Mouse (Mus musculus) thymus, adult 18-20 months (tissue): ENCODE measurements around the gene Traf3ip2.
A peak's percentile ranks its signal among the peaks of the same experiment; 100 is the strongest.

Experiments
- DNase-seq, 2 experiments: peaks; one replicate each; pipeline ENCODE4 v3.0.0; 2022; ENCODE audit warnings: mixed read lengths in 2 of 2

Traf3ip2 gene

DNA sequence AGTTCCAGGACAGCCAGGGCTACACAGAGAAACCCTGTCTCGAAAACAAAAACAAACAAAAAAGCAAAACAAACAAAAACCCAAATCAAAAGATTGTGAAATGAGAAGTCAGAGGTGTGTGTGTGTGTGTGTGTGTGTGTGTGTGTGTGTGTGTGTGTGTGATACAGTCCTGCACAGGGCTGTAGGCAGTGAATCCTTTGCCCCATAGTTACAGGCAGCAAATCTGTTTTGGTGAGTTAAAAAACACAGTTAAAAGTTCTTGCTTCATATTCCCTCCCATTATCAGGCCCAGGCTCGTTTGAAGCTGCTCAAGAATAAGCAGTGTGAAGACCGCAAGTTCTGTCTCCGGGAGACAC lies at the start of gene Traf3ip2:
Gene Traf3ip2, plus strand, starts transcription at position 302 of the 356 bp plus-strand sequence.
- DNase-seq: no peak

DNA sequence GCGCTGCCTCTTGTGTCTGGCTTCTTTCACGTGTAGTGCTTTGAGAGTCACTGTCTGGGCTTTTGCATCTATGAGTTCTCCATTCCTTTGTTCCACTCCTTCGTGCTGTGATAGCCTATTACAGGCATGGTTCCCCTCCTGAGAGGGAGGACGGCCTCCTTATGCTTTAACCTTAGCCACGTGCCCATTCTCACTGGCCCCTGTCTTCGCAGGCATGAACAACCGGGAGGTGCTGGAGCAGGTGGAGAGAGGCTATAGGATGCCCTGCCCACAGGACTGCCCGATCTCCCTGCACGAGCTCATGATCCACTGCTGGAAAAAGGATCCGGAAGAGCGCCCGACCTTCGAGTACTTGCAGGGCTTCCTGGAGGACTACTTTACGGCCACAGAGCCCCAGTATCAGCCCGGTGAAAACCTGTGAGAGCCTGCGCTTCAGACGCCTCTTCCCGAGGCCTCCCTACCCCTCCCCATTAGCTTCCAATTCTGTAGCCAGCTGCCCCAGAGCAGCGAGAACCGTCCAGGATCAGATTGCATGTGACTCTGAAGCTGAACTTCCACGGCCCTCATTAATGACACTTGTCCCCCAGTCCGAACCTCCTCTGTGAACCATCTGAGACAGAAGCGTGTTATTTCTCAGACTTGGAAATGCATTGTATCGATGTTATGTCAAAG lies 49.0 kb upstream of the Traf3ip2 start:
- no peak for DNase-seq

DNA sequence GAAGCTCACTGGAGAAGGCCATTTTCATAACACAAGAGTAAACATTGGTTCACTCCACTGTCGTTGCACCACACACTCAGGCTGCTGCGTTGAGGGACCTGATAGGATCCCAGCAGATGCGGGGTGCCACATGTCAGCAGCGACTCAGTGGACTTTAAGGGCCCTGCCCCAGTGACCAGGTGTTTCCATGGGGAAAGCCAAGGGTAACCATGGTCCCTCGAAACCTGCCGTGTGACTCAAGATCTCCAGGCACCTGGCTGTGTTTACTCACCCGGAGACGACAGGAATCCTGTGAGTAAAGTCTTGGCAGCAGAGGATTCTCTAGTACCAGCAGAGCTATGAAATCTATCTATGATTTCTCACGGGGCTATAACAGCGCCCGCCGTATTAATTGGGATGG lies 45.8 kb upstream of the Traf3ip2 start:
- no peak for DNase-seq

DNA sequence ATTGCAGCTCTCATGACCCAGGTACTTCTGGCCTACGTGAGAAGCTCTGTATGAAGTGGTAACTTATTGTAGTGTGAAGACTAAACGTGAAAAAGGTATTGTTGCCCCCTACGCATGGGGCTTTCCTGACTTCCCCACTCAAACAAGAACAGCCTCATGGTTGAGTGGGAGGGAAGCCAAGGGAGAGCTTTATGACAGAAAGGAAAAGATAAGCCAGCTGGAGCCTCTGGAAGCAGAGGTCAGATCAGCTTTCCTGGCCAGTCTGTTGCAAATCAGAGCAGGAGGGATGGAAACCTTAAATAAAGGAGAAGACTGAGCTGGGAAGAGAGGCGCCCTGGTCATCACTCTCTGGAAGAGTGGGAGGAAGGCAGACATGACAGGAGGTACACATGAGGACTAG lies 43.7 kb upstream of the Traf3ip2 start:
- DNase-seq: no peak

DNA sequence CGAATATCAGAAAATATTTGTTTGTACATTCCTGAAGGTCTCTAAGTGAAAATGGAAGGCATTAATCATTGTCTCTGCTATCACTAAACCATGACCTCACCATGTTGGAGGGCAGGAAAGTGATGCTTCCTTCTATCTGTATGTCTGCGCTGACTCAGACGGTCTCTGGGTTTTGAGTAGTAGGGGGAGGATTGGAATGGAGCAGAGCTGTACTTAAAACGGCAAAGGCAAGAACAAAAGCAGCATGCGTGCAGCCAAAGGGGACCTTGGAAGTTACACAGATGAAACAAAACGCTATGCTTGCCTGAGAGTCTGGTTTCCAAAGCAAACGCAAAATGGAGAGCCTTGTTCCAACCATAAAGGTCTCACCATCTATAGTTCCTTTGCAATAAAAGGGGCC lies 41.7 kb upstream of the Traf3ip2 start:
- no peak for DNase-seq

DNA sequence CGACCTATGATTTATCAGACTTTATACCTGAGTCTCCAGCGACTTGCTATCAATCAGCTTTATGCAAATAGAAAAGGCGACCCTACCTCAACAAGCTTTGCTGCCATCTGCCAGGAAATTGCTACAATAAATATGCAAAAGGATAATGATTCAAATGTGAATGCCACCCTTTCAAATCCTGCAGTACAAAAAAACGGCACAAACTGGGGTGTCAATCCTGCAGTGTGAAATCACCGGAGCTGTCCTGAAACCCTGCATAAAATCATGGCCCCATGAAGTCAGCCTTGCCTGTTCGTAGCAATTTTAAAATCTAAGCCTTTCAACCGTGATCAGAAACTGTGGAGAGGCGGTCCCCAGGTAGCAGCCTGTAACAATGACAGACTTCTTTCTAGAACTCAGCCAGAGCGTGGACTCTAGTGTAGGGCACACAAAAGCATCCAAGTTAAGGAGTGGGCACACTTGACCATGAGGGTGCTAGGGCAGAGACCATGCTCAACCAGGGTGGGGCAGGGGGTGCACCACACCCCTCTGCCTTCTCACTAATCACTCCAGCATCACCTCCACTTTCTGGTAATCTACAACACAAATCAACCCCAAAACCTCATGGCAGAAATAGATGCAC lies 40.6 kb upstream of the Traf3ip2 start:
- no peak for DNase-seq

DNA sequence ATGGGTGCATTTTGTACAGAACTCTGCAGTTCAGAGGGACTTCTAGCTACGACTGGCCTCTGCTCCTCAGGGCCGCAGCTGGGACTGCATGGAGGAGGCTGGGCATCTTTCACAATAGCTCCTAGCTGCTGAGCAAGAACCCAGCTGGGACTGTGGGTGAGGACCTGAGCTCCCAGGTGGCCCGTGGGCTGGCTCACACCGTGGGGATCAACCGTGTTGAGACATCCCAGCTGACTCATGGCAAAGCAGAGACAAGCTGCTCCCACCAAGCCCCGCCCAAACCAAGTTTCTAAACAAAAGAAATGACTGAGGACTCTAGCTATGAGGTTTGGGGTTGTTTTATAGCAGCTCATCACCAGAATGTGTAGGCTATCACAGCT lies 40.1 kb upstream of the Traf3ip2 start:
- peak; percentile 17 to 20 for DNase-seq

DNA sequence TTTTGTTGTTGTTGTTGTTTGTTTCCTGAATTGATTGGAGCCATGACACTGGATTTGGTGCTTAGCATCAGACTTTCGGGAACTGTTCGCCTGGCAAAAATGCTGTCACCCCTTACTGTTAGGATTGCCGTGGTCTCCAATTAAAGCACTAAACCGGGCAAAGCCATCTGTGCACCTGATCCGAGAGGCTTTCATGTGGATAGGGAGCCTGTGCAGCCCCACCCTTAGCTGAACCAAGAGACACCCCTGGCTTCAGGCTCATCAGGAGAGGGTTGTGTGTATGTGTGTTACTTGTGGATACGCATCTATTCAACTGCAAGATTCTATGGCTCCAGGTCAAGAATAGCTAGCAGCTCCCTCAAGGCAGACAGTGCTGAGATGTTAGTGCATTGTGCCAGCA lies 36.3 kb upstream of the Traf3ip2 start:
- no peak for DNase-seq

DNA sequence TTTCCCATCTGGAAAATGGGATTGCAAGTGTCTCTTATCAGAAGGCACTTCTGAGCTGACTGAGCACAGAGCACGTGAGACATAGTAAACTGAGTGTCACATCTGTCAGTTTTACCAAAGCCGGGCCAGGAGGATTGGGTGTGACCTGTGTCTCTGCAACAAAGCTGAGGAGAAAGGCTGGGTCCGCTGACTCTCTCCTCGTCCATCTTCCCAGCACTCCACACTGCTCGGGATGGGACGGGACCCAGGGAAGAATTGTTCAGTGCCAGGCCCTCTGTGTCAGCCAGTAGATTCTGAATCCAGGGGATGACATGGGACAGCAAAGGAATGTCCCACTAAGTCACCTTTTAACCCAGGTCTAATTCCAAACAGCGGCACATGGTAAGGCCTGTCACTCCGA lies 32.3 kb upstream of the Traf3ip2 start:
- DNase-seq: no peak

DNA sequence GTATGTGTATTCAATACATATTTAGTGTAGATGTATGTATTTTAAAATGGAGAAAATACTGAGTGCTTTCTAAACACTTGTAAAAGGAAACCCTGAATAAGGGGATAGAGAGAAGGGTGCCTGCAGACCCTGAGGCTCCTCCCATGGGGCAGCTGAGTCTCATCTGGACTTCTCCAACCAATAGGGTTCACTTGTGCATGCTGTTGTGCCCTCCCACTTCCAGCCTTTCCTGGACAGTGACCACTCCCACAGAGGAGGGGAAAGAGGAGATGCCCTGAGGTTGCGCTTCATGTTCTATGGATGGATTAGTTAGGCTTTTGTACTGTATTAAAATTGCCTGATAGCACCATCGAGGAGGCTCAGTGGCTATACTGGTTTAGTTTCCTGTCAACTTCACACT lies 30.3 kb upstream of the Traf3ip2 start:
- DNase-seq: no peak

DNA sequence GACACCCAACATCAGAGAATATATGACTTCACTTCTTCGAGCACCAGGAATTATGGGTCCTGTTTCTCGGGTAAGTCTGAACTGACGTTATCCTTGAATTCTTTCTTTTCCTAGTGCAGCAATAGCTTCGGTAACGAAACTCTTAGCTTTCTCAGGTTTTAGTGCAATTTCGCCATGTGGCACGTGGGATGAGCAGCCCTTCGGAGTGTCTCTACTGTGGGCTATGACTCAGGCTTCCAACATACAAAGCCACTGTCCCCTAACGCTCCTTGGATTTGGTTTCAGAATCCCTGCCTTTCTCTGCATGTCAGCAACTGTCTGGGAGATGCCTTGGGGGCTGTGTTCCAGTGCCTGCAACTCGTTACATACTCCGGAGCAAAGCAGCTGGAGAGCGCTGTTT lies 29.0 kb upstream of the Traf3ip2 start:
- no peak for DNase-seq

DNA sequence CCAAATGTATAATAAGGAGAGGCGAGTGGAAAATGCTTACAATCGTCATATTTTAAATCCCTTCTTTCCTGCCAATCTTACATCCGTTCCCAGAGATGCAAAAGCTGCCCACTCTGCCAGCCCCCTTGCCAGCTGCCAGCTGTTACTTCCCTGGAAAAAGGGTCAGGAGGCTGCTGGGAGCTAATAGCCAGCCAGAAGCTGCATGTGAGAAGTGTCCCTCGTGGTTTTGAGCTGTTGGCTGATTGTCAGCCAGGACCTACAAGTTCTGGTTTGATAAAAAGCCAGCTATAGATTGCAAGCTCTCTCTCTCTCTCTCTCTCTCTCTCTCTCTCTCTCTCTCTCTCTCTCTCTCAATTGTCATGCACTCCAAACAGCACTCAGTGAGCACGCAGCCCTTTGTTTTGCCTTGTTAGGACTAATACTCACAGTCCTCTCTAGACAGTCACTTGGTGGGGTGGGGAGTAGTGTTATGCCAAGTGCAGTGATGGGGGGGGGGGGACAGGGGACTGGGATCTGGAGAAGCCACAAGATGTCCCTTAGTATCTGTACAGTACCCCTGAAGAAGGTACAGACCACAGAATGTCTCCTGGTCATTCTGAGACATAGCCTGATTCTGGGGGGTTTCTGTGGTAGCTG lies 25.3 kb upstream of the Traf3ip2 start:
- no peak for DNase-seq

DNA sequence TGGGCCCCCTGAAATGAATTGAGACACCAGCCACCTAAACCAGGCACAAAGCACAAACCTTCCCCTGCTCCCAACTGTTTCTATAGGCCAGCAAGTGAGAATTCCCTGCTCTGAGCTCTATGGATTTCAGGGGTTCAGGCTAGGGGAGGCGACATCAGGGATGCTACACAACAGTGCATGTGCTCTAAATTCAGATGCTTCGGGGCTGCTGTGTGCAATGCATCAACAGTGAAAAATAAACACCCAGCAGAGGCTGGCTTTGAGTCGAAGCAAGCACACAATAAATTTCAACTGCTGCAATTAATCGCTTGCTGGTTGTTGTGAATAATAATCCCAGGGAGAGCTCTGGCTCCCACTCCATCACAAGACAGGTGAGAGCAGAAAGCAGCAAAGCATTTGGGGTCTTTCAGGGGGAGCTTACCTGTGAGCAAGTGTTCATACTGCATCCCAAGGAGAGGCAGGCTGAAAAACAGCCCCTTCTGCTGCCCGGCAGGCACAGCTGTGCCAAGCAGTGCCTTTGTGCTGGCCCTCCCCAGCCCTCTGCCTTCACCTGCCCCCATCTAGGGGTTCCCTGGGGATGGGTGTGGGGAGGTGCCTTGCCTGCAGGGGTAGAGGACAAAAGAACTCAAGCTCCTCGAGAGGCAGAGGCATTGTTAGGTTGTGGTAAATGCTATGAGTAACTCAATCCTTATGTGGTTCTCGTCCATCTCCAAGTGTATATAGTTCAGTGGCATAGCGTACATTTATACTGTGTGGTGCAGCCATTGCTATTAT lies 24.6 kb upstream of the Traf3ip2 start:
- DNase-seq: no peak

DNA sequence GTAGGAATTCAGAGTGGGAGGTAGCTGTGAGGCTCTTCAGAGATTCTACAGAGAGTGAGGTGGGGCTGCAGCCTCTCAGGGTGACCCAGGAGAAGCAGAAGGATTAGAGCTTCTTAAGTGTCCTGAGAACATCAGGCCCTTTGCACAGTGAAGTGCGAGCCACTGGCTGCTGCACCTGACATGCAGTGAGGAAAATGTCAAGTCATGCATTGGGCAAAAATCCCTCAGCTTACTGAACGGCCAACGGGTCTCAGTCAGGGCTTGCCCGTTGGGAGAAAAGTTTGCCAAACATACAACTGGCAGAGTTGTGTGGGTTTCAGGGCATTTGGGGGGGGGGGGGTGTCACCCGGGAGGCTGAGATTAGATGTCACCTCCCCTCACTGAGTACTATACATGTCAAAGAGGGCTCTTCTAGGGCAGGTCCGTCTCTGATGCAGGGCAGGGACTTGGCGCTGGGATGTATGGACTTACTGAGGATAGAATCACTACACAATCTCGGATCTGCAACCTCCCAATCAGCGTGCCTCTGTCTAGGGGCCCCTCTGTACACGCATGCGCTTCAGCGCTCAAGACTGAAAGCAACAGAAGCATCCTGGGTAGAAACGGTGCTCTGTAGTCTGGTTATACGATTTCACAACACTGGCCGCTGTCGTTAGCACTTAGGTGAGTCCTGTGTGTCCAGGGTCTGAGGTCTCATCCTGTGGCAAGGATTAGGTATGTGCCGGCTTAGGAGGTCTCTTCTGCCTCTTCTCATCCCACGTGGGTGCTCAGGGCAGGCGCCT lies 22.8 kb upstream of the Traf3ip2 start:
- DNase-seq: no peak

DNA sequence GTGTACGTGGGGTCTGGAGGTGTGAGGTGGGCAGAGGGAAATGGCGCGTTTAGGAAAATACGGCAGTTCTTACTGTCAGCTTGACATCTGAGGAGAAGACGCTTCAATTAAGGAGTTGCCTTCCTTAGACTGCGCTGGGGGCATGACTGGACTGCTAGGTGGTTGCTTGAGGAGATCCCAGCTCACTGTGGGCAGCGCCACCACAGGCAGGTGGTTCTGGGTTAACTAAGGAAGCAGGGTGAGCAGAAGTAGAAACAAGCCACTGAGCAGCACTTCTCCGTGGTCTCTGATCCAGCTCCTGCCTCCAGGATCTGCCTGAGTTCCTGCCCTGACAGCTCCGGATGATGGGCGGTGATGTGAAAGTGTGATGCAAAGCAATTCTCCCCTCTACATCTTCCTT lies 22.1 kb upstream of the Traf3ip2 start:
- DNase-seq: no peak

DNA sequence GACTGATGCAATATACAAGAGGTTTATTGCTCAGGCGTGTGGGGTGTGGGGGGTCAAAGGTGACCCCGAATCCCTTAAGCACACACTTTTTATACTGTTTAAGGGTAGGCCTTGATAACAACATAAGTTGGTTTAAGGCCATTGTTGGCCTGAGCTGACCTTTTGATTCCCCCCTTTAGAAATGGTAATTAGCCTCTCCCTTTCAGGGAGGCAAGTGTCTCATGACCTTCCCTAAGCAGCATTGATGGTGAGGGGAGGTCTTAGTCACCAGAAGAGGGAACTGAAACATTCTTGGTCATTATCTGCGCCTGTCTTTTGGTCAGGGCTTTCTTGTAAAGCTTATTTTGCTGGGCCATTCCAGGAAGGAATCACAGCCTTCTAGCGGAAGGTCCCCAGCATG lies 20.2 kb upstream of the Traf3ip2 start:
- DNase-seq: no peak

DNA sequence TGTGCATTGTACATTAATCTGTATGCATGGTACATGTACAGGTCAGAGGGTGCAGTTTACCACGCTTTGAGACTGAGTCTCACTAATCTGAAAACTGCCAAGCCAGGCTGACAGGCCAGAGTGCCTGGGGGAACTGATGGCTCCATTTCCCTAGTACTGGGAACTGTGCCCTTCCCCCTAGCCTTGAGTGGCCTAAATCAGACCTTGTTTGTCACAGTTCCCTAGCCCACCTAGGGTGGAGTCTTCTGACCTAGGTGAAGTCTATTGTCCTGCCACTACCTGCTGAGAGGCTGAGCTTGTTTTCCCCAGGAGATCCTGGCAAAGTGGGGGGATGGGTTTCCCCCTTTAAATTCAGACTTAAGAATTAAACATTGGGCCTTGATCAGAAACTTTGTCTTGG lies 18.0 kb upstream of the Traf3ip2 start:
- DNase-seq: no peak

DNA sequence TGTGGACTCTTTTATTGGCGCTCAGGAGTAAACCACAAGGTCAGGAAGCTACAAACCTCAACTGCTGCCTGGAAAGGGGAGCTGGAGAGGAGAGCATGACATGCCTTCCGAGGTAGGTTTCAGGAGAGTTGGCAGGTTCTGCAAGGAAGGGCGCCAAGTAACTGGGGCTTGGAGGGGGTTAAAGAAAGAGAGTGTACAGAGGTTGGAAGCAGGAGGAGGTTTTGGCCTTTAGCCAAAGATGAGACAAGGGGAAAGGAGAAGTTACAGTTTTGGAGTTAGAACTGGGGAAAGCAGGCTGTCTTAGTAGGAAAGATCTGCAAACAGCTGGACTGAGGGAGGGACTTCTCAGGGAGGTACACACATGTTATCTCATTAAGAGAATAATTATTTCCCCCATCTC lies 16.9 kb upstream of the Traf3ip2 start:
- DNase-seq: no peak

DNA sequence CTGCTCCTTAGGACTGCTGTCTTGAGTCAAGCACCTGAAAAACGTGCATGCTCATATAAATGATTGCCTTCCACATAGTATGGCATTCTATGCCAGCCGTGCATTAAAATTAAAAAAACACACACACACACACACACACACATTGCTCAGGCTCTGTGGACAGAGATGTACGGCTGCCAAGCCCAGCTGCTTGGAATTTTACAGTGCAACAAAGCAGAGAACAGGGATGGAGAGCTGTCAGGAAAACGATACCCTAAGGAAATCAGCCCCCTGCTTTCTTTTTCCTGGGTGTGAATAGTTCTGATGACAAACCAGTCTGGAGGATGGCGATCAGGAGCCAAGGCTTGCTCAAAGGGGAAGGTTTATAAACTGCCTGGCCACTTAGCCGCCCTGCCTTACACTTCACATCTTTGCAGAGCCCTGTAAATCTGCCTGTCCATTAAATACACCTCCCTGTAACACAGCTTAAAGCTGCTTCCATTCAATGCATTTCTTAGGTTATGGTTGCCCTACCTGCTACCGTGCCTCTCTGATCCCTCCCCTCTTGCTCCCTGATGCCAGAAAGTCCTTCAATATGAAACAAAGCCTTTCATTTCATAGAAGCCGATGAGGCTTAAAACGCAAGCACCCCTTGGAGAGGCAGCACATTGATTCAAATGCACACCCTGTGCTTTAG lies 15.5 kb upstream of the Traf3ip2 start:
- DNase-seq: no peak

DNA sequence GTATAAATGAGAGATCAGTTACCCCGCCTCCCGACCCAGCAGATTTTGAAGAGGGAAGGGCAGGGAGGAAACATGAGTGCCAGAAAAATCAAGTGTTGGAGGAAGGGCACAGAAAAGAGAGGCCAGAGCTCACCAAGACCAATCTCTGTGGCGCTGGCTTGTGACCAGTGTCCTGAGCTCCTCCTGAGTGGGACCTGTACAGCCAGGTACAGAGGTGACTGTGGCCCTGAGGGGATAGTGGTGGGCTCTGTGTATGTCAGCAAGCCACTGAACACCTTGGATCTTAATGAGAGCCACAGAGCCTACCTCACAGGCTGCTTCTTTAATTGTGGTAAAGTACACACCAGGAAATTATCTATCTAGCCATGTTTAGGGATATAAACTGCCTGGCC lies 14.9 kb upstream of the Traf3ip2 start:
- DNase-seq: no peak

DNA sequence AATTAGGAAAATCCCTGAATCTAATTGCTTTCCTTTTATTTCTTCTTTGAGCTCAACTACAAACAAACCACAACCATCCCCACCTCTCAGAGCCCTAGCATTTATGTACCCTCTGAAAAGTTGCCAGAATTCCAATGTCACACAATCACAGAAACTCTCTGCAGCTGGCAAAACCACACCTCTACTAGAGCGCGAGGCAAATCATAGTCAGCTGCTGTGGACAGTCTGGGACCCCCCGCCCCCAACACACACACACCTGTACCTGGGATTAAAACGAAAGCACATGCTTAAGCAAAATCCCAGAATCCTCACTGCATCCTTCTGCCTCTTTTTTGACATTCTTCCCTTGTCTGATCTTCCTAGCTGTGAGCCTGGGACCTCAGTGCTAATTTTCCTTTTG lies 13.1 kb upstream of the Traf3ip2 start:
- no peak for DNase-seq

DNA sequence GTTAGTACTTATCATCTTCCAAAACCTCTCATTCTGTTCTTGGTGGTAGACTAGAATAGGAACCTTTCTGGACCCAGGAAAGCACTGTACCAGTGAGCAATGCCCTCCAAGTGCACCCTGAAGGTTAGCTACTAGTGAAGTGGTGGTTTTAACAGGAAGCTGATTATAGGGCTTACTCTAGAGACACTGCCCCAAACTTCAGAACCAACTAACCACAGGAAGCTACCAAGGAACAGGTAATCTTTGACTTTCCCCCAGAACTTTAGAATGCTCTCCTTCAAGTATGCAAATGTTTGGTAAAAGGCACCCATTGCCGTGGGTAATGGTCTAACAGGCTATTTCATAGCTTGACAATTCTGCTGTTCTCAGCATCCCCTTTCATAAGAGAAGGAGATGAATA lies 12.6 kb upstream of the Traf3ip2 start:
- DNase-seq: no peak

DNA sequence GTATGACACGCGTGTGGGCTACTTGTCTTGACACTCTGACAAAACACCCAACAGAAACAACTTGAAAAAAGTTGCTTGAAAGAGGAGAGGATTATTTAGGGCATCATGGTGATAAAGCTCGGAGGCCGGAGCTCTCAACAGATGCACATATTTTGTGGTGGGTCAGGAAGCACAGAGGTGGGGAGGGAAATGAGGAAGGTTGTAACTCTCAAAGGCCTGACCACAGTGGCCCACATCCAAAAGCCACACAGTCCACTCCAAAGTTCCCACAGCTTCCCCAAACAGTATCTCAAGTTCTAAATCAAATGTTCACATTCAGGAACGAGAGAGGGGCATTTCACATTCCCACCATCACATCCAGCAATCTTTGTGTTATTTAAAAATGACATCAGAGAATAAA lies 11.7 kb upstream of the Traf3ip2 start:
- no peak for DNase-seq
